Mouse (Mus musculus) megakaryocyte, embryonic 14.5 days (primary cell): ENCODE data around the gene Sept9.

Experiments used
- FLI1 ChIP-seq: IDR thresholded peaks from 2 replicates; pipeline ENCODE4 v1.6.1; 2012; ENCODE audit warnings: low read length, inconsistent platforms, mixed read lengths
- GATA1 ChIP-seq: IDR thresholded peaks from 3 replicates; pipeline ENCODE4 v1.6.1; 2012; ENCODE audit warnings: mixed read lengths, low read length, inconsistent platforms, borderline replicate concordance

DNA sequence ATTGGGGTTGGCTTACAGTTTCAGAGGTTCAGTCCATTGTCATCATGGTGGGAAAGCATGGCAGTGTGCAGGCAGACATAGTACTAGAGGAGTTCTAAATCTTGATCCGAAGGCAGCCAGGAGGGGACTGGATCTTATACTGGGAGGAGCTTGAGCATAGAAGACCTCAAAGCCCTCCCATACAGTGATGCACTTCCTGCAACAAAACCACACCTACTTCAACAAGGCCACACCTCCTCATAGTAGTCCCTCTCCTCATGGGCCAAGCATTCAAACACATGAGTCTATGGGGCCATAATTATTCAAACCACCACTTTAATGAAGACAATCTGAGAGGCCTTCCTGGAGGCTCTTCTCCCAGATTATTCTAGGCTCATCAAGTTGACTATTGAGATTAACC is 57.8 kb downstream of the Sept9 start:
- no peak for TF ChIP-seq GATA1
- TF ChIP-seq FLI1: no peak
